Mouse (Mus musculus) monocyte, adult 2 months (primary cell): Measurements from ENCODE around the gene Gm15013.
"Not testable (repeated sequence)": the region's sequence is repeated elsewhere in the genome, so short reads cannot be mapped to it uniquely, and the experiment has no call there.

Source experiments
- DNase-seq, 2 experiments: peaks; one replicate each; pipeline ENCODE4 v3.0.0; 2022; ENCODE audit warnings: low spot score in 2 of 2, low read depth in 1 of 2

Gm15013 gene

DNA sequence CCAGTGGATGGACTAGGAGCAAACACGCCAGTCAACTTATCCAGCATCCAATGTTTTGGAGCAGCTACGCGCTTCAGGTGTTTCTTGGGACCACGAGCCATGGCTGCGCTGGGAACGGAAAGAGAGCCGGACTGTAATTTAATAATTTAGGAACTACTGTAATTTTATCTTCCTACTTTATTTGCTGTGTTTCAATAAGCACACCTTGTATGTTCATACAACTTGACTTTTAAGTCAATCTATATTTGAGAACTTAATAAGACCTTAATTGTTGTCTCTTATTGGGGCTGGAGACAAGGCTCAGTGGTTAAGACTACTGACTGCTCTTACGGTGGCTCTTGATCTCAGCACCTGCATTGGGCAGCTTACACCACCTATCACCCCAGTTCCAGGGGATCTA, at the start of gene Gm15013:
Gene Gm15013, minus strand, starts transcription at position 101 of the 400 bp plus-strand sequence.
- no peak for DNase-seq

DNA sequence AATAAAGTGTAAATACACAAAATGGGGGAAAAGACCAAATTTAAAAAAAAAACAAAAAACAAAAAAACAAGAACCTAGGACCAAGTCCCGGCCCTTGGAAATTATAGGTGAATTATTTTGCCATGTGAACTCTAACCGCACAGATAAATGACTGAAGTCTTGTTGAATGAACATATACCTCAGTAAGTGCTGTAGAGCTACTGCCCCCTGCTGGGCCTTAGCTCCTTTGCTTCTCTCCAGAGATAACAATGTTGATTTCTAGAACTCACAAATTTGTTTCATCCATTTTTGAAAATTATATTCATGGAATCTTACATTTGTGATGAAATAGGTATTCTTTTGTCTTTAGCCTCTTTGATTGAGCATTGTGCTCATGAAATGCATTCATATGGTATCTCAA, 48.3 kb upstream of the Gm15013 start:
- DNase-seq, result no peak

DNA sequence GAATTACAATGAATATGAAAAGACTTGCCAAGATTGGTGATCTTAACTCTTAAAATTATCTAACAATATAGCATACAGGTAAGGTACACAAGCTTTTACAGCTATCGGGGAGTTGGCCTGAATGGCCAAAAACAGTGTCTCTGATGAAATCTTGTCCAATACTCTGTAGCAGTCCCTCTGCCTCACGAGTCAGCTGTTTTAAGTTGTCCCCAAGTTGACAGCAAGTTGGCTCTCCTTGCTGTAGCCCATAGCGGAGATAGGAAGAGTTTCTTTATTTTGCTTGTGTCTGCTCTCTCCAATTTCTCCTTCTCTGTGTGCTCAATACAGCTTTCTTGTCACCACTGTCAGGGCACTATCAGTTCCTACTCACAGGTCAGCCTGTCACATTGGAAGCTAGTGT, 44.4 kb upstream of the Gm15013 start:
- DNase-seq, result not testable (repeated sequence)

DNA sequence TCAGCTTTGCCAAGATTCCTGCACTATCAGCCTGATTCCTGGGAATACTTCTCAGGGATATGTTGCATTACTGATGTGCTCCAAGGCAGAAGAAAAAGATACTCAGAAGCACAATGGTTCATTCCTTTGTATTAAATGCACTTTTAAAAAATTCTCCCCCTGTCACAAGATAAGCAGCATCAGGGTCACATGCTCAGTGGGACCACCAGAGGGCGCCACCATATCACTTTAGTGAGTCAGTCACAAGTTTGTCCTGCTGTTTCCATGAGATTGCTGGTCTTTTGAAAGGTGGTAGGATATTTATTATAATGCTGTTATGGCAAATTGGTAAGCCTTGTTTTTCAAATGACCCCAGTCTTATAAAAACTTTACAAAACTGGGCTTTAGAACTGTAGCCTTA, 37.6 kb upstream of the Gm15013 start:
- DNase-seq, result no peak

DNA sequence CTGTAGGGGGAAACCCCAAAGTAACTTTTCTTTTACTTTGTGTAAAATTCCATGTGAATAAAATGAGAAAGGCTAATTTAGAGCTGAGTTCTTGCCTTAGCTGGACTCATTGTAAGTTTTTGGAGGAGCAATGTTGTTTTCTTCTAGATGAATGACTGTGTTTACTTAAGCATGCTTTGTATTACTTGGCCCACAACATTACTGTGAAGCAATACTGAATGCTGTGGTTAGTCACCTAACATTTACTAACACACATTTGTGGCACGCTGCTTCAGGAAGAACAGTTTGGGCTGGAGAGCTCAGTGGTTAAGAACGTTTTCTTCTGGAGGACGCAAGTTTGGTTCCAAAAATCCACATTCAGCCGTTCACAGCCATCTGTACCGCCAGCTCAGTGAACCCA, 22.8 kb upstream of the Gm15013 start:
- DNase-seq, result no peak

DNA sequence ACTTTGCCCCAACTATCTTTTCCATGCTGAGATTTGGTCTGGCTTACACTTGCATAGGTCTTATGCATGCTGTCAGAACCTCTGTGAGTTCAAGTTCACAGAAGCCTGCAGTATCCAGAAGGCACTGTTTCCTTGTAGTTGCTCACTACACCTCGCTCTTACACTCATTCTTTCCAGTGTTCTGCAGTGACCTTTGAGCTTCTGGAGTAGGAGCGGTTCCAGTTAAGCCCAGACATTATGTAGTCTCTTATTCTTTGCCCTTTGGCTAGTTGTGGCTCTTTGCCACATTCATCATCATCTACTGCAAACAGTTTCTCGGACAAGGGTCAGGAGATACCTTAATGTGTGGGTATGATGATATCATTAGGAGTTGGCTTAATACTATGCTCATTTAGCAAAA, 16.3 kb upstream of the Gm15013 start:
- no peak for DNase-seq

DNA sequence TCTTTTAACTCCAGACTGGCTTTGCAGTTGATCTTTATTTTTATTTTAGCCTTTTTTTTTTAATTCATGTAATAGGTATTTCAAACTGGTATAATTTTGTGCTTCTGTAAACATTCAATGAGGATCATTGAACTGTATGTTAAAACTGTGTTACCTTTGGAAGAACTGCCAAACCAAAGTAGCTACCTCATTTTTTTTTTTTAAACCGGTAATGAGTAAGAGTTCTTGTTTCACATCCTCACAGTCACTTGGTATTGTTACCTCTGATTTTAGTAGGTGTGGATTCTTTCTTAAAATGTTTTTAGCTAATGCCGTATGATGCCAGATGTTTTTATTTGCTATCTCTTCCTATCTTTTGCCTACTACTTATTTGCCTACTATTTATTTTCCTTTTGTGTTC, 8.1 kb upstream of the Gm15013 start:
- no peak for DNase-seq

DNA sequence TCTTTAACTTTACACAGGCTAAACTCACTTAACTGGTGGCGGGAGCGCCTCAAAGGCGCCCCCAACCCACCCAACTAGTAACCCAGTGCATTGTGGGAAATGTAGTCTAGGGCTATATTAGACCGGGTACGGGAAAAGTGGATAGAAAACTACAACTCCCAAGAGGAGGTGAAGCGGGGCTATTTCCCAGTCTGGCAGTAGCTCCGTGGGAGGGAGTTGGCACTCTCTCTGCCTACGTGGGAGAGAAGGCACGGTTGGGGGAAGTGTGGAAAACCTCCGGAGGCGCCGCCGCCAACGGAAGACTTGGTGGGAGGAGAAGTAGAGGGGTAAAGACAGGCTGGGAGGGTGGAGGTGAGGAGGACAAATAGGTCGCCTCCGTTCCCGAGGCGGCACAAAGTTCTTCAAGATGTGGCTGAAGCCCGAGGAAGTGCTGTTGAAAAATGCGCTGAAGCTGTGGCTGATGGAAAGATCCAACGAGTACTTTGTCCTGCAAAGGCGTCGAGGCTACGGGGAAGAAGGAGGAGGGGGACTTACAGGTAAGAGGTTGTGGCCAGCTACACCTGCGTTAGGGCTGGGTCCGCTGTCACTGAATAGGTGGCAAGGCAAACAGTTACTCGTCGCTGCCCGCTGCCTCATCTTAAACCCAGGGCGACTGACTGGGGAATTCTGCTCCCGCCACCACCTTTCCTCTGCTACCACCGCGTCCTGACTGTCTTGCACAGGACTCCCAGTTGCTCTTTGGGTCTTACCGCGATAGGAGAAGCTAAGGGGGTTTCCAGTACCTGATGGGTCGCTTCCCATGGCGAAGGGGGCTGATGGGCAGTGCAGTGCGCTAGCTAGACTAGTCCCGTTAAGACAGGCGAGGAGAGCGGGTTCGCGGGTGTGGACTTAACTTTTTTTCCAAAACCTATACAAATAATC, 29.2 kb downstream of the Gm15013 start, which contains the start of gene Tbc1d8b:
Gene Tbc1d8b, plus strand, starts transcription at position 222 of the 921 bp plus-strand sequence.
- peak; percentile 12 to 28 for DNase-seq

DNA sequence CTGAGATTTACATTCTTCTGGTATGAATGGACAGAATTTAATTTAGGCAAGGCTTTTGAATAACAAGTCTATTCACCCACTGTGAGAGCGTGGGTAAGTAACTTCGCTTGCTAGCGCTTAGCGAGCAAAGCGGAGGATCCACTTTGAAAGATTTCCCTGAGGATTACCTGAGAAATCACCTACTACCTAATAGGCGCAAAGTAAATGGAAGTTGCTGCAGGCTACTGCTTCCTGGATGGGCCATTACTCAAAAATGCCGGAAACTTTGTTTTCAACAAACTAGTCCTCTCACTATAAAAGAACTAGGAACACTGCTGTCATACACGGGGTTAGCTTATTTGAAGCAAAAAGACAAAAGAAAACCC, 29.9 kb downstream of the Gm15013 start:
- no peak for DNase-seq

DNA sequence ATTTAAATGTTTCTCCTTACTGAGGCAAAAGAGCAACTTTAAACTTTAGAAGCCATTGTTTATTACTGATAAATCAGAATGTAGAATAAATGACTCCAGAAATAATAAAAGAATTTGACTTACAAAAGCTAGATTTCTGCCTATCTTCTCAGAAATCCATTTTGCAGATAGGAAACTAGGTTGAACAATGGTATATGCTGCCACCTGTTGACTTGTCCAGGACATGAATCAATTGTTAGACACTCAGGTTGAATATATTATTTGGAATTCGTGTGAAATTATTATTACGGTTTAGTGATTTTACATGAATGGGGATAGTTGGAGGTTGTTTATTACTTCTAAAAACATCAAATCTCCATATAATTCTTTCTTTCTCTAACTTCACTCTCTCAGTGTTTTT, 48.5 kb downstream of the Gm15013 start:
- no peak for DNase-seq
